Mouse (Mus musculus) cerebellum, postnatal 25 days (tissue): ENCODE results near the gene Trem3.

ENCODE experiments used
- DNase-seq, 2 experiments: peaks; one replicate each; pipeline ENCODE4 v3.0.0; 2021; ENCODE audit warnings: mixed read lengths in 2 of 2

Gene Trem3

DNA sequence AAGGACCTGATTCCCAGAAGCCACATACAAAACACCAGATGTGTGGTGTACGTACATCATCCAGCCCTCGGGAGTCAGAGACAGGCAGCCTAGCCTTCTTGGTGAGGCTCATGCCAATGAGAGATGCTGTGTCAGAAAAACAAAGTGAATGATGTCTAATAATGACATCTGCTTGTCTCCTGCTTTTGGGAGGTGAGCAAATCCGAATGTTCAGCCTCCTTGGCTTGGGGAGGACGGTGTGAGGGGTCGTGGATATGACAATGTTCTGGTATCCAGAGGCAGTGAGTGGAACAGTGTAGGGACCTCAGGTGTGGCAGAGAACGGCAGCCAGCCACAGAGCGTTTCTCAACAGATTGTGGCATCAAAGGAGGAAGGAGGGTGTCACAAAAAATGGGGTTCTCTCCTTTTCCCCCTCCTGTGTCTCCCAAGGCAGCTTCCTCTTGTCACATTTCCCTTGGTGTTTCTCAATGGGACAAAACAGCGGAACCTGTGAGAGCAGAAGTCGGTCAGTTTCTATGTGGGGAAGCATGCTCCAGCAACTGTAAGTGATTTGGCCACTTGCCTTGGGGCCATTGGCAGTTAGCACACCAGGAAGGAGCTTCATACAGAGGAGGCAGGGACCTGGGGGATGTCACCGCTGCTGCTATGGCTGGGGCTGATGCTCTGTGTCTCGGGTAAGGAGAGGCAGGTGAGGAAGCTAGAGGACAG, at the start of gene Trem3:
Trem3 (plus strand) TSS at position 557 of the 708 bp plus-strand sequence.
- DNase-seq: no peak

DNA sequence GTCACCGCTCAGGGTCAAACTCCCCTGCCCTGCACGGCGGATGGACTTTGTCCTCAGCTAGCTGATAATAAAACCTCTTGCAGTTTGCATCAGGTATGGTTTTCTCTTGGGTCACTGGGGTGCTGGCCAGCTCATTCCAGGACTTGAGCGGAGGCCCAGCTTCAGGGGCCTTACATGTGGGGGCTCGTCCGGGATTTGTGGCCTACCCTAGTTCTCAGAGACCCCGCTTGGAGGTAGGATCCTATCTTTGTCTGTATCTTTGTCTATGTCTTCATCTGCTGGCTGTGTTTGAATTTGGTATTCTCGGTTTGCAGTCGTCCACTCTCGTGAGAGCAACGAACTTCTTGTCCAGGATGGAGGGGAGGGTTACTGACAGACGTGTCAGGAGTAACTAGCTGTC, 44.5 kb upstream of the Trem3 start:
- DNase-seq: no peak

DNA sequence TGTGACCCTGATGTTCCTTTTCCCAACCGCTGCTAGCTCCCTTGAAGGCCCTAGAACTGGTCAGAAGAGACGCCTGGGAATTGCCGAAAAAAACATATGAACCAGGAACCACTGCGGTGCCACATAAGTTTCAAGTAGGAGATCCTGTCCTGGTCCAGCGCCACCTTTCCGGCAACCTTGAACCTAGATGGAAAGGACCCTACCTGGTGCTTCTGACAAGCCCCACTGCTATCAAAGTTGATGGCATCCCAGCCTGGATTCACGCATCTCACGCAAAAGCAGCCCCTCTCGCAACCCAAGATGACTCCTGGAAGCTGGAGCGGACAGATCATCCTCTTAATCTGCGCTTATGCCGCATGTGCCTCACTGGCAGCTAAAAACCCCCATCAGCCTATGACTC, 35.0 kb upstream of the Trem3 start:
- no peak for DNase-seq

DNA sequence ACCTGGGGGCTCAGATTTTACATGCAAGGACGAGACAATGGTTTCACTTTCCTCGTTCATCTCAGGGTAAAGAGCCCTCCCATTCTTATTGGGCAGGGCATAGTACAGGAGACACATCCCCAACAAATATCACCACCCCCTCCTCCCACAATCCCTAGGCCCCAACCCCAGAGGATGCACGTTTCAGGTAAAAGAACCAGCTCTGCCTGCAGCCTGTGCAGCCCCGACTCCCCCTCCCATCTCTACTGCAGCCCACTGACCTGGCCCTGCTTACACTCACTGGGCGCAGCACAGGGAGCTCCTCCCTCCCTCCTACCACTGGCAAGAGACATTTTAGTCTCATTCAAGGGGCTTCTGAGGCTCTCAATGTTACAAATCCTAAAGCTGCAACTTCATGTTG, 34.1 kb upstream of the Trem3 start:
- DNase-seq: no peak

DNA sequence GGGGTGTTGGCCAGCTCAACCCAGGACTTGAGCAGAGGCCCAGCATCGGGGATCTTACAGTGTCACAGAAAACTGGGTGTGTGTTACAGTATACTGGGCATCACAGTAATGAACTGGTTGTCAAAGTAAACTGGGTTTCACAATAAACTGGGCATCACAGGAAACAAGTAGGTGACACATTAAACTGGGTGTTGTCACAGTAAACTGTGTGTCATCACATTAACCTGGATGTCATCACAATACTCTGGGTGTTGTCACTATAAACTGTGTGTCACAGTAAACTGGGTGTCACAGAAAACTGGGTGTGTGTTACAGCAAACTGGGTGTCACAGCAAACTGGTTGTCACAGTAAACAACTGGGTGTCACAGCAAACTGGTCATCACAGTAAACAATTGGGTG, 32.1 kb upstream of the Trem3 start:
- DNase-seq: no peak

DNA sequence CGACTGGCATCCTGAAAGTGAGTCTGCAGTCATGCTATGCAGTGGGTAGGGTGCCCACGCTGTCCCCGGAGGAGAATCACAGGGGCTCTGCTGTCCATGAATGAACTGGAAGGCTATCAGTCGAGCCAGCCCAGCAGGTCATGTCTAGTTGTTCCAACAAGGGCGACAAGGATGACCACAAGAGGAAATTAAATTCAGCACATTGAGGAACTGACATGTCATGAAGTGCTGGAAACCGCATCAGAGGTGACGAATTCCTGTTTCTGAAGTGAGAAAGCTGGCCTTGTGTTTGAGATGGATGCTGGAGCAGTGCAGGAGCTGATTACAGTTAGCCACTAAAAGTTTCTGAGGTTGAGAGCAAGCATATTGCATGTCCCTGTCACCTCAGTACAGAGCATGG, 16.9 kb upstream of the Trem3 start:
- no peak for DNase-seq

DNA sequence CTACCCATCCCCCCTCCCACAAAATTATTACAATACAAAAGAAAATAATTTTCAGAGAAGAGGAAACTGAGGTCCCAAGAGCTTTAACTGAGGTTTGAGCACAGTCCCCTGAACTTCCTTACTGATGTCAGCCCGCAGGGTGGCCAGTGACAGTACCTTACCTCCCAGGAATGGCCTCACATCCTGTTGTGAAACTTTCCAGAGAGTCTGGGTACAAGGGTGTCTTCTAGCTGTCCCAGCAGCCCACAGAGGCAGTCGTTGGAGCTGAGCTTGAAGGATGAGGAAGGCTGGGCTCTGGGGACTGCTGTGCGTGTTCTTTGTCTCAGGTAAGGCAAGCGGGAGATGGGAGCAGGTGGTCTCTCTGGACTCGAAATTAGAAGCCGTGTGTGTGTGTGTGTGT, 15.1 kb upstream of the Trem3 start, which contains the start of gene Trem1:
Trem1 (plus strand) TSS at position 251 of the 400 bp plus-strand sequence.
- DNase-seq: no peak

DNA sequence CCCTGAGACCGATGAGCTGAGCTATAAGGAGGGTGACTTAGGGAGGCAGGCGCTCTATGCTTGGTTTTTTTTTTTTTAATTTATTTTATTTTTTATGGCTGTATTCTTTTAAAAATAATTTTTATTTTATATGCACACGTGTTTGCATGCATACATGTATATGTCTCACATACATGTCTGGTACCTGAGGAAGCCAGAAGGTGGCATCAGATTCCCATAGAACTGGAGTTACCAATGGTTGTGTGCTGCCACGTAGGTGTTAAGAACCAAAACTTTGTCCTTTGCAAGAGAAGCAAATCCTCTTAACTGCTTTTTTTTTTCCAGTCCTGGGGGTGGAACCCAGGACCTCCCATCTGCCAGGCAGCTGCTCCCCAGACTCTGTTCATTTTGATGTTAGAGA, 13.8 kb upstream of the Trem3 start:
- DNase-seq: no peak

DNA sequence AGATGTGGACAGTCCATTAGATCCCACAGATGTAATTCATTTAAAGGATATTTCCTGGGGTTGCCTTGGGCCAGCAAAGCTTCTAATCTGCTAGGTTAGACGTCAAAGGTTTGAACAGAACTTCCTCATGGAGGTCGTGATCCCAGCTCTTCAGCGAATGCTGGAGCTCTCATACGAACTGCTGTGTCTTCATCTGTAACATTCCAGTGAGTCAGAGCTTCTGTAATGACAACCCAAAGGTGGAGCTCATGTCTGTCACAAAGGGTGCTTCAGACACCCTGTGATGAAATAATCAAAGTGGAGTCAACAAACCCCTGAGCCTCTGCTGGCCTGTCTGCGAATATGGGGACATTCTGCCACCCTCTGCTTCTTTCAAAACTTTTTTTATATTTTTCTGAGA, 13.0 kb upstream of the Trem3 start:
- no peak for DNase-seq

DNA sequence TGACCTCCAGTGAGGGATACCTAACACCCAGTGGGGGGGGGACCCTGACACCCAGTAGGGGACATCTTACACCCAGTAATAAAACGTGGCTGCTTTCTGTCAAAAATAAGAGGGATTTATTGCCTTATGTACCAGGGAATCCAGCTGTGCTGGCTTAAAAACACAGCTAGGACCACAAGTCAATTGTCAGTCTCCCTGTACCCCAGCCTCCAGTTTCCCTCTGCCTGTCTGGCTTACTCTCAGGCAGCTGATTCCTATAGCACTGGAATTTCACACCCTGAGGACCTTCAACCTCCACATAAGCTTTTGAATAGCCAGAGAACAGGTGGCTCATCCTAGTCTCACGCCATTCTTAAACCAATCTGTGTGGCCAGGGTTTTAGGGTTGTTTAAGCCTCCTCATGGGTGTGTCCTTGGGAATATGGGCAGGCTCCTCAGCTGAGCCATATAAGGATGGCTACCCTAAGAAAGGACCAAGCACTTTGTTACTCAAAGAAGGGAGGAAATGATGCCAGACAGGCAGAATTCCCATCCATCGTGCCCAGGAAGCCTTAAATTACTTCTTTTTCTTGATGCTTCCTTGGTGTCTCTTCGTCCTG, 11.7 kb upstream of the Trem3 start:
- DNase-seq: no peak

DNA sequence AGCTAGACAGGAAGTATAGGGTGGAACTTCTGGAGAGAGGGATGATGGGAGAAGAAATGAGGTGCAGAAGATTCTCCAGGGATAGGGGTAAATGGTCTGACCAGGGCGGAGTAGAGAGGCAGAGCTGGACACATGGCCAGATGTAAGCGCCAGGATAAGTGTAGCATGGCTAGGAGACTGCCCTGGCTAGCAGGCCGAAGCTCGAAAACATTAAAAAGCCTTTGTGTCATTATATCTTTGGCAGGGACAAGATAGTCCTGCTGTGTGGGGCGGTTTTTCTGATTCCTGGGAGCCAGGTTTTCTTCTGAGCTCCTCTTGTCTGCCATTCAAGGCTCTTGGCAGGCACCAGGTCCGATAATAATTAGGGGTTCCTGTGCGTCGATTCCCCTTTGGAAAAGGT, 10.0 kb upstream of the Trem3 start:
- DNase-seq: no peak

DNA sequence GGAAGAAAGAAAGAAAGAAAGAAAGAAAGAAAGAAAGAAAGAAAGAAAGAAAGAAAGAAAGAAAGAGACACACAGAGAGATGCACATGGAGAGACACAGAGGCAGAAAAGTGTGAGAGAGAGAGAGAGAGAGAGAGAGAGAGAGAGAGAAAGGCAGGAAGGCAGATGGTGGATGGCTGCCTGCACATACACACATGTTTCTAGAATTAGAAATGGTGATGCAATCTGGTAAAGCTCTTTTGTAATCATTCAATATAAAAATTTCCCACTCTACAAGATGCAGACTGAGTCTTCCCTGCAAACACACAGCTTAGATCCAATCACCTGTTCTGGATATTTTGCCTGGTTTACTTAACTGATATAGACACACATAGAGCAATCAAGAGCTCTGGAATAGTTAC, 1.5 kb downstream of the Trem3 start:
- DNase-seq: no peak

DNA sequence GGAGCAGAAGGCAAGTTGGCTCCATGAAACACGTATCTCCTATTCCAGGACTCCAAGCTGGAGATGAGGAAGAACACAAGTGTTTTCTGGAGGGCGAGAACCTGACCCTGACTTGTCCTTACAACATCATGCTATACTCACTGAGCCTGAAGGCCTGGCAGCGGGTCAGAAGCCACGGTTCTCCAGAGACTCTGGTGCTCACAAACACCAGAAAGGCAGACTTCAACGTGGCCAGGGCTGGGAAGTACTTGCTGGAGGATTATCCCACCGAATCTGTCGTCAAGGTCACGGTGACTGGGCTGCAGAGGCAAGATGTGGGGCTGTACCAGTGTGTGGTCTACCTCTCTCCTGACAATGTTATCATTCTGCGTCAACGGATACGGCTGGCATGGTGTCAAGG, 1.9 kb downstream of the Trem3 start:
- no peak for DNase-seq

DNA sequence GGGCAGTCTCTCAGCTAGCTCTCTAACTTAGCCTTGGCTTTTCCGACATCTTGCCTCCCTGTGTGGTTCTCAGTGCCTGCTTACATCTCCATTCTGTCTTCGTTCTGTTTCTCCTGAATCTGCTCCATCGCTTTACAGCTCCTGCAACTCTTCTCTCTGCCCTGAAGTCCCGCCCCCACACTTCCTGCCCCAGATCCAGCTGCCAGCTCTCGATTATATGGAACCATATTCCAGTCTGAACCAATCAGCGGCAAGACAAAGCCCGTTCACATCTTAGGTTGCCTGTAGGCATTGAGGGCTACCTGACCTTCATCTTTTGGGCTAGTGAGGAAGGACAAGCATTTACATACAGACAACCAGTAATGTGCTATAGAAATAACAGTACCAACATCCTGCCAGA, 3.1 kb downstream of the Trem3 start:
- DNase-seq: no peak

DNA sequence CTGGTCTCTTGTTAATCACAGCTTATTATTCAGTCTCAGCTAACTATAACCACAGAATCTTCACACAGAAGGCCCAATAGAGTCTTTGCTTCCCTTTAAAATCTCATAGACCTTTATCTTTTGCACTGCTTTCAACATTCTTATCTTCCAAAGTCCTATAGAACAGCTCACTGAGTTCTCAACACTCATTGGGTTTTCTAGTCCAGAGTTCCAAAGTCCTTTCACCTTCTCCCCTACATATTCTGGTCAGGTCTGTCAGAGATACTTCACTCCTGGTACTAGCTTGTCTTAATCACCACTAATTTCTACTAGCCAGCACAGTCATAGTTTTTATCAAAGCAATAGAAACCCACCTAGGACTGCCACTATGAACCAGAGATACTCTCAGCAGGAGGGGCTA, 9.0 kb downstream of the Trem3 start:
- no peak for DNase-seq

DNA sequence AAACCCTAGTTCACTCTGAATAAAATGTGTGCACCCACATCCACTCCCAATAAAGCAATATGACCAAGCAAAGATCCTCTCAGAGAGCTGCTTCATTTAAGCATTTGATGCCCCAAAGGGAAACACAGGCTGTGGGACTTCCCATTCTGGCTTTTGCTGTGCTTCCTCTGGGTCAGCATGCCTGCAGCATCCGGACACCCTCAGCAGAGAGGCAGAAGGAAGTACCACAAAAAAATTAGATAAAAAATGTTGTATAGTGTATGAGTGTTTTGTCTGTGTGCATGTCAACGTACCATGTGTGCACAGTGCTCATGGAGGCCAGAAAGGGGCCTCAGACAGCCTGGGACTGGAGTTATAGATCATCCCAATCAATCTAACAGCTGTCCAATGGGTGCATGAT, 14.3 kb downstream of the Trem3 start:
- no peak for DNase-seq

DNA sequence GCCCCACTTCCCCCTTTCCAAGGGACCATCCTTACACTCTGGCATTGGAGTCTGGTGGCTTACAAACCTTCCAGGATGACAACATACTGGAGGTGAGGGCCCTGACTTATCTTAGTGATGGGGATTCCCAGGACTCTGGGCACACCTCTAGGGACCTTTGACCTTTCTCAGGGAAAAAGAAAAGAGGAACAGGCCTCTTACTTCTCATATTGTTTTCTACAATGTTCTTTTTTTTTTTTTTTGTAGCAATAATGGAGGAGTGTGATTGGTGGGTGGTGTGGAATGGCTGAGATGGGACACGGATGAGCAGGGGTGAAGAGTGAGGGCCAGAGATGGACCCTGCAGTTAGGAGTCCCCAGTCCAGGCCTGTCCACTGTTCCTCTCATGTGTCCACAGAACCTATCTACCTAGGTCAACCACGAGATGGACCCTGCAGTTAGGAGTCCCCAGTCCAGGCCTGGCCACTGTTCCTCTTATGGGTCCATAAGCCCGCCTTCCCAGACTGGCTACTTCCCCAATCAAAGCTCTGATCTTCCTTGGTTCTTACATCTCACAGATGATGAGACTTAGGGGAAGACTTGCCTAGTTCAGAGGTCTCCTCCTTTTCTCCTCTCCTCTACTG, 16.3 kb downstream of the Trem3 start, which contains the start of gene Treml4:
Treml4 (plus strand) TSS at position 555 of the 622 bp plus-strand sequence.
- no peak for DNase-seq

DNA sequence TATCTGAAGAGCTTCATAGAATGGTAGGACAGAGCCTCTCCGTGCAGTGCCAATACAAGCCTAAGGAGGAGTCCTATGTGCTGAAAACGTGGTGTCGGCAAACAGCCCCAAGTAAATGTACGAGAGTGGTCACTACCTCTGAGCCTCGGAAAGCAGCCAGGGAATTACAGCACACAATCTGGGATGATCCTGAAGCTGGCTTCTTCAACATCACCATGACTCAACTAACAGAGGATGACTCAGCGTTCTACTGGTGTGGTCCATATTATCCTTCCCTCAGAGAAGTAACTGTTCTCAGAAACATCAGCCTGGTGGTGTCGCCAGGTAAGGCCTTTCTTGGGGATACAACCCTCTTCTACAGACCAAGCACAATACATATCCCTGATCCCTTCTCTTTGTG, 17.1 kb downstream of the Trem3 start:
- no peak for DNase-seq

DNA sequence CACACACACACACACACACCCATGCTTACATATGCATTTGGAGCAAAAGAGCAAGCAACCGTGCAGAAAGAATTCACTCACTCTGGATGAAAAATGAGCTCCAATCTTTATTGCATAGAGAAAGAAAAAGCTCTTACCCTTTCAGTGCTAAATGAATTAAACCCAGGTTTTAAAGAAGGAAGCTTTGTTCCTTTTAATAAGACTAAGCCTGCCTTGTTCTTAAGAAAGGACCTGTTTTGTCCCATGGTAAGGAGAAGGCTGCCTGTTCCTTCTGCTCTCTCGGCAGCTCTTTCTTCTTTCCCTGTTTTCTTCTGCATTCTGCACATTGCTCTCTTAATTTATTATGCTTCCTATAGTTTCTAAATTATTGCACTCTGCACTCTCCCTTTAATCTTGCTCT, 18.6 kb downstream of the Trem3 start:
- no peak for DNase-seq

DNA sequence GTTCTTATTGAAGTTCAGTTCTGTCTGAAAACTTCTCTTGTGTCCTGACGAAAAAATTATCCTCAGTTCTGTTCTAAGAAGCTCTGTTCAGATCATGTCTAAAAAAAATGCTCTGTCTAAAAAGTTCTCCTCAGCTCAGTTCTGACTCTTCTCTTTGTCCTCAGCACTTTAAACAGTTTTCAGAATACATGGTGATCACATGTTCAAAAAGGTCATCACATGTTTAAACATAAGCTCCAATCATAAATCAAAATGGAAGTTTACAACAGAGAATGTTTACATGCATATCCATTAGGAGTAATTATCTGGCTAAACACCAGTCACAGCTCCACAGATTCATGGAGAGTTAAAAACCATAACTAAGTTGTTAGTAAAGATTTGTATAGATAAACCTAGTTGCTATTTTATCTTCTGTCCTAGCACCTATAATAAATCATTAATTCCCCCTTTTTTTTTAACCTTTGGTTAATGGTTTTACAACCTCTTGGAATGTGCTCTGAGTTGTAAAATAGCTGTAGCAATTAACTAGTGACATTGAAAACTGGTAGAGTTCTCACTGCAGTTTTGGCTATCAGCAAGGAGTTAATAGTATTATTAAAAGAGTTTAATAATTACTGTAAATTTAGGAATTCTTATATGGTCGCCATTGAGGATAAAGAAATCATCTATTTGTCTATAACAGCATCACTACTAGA, 19.2 kb downstream of the Trem3 start:
- no peak for DNase-seq

DNA sequence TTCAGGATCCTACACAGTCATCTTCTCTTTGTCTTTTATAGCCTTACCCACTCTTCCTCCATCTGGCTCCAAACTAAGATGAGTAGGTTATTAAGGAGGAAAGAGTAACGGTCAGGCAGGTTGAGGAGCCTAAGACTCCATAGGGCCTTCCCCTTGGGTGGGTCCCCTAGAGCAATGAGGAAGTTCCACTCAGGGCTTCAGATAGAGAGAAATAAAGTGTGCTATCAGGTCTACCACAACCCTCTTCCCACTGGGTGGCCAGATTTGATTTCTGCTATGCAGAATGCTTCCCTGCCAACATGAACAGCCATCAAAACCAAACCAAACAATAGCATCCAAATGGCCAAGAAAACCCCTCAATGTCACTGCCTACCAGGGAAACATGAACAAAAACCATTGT, 20.0 kb downstream of the Trem3 start:
- no peak for DNase-seq

DNA sequence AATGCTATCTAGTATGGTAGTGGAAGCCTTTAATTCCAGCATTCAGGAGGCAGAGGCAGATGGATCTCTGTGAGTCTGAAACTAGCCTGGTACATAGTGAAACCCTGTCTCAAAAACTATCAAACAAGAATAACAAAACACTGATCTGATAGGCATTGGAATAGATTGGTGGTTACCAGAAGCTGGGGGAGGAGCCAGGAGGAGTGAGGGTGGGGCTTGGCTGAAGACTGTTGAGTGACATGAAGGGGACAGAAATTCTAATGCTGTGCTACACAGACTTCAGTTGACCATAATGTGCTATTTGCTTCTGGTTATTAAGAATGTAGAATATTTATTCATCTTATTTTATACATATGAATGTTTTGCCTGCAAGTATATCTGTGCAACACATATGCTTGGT, 20.7 kb downstream of the Trem3 start:
- DNase-seq: no peak

DNA sequence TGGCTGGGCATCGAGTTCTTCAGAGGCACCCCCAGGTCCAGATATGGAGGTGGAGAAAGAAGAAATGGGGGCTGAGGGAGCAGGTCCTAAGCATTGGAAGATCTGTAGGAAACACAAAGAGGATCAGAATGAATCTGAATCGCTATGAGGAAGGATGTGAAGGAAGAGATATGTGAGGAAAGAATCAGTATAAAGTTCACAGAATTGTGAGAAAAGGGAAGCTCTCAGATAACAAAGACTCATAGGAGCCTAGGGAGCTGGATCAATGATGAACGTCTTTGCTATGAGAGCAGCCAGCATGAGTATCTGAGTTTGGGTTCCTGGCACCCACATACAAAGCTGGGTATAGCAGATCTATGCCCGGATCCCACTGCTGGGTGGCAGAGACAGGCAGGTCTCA, 22.3 kb downstream of the Trem3 start:
- DNase-seq: no peak

DNA sequence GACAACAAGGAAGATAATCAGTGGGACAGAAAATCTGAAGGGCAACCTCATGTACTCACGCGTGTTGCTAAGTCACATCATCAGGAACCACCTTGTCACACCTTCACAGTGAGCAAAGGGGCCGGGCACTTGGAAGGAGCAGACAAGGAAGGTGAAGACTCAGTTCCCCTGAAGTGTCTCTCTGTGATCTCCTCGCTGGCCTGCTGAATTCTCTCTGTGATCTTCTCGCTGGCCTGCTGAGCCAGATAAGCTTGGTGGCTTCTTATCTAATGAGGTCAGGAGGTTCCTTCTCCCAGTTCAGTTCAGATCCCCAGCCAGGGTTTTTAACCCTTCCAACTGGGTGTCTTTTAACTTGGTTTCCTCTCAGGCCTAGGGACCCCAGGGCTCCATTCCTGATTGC, 24.6 kb downstream of the Trem3 start:
- no peak for DNase-seq
